Mouse (Mus musculus): Measurements from ENCODE around the gene Csnk2b. TPM values are rescaled to one million over a fixed set of nuclear protein-coding genes. Genes with fewer than 3 reads are reported as not detected.

Csnk2b gene
- polyA plus RNA-seq, 1 experiment from 2014 or later = 245 TPM

GRCm38 (mm10) chr17:35076507-35077176 lies 45.2 kb downstream of the Csnk2b start, which contains the start of gene Ly6g6e:
TSS of gene Ly6g6e (plus strand) at chr17:35076902.
- peak within 1 kb of the TSS; percentile 60 for H3K27ac ChIP-seq (ENCODE audit: low read length)
- ATAC-seq (ENCODE audit: insufficient read depth, low FRiP score) = 0 out of 2 replicates have a peak, but pooled peaks have one; percentile 16
- H3K4me1 ChIP-seq (ENCODE audit: control insufficient read depth, insufficient read depth, low read length) = peaks cover 10% of the 10 kb centered on the region
- no peaks in the 10 kb centered on the region for H3K27me3 ChIP-seq (ENCODE audit: control insufficient read depth, insufficient read depth, low read length)
- WGBS = 30% methylated on average over 10 of the region's 10 CpGs
- no peaks in the 10 kb centered on the region for H3K36me3 ChIP-seq (ENCODE audit: control insufficient read depth, insufficient read depth, low read length)
- peak within 1 kb of the TSS; percentile 69 for H3K9ac ChIP-seq (ENCODE audit: low read length)
- H3K4me2 ChIP-seq (ENCODE audit: low read depth, low read length) = peak within 1 kb of the TSS; percentile 40
- H3K9me3 ChIP-seq (replicated peaks; ENCODE audit: control insufficient read depth, low read length) = no peaks in the 10 kb centered on the region
- peak within 1 kb of the TSS; percentile 39 for H3K4me3 ChIP-seq (replicated peaks; ENCODE audit: low read length)

- no peak overlapping the region for H3K4me3 ChIP-seq (replicated peaks; ENCODE audit: low read length)
- no peak for ATAC-seq (ENCODE audit: insufficient read depth, low FRiP score)
- no peak overlapping the region for H3K4me2 ChIP-seq (ENCODE audit: low read depth, low read length)
- H3K9me3 ChIP-seq (replicated peaks; ENCODE audit: control insufficient read depth, low read length) = no peaks in the 10 kb centered on the region
- 49% methylated on average over 17 of the region's 17 CpGs for WGBS
- H3K36me3 ChIP-seq (ENCODE audit: control insufficient read depth, insufficient read depth, low read length) = no peaks in the 10 kb centered on the region
- H3K27ac ChIP-seq (ENCODE audit: low read length) = no peak overlapping the region
- H3K27me3 ChIP-seq (ENCODE audit: control insufficient read depth, insufficient read depth, low read length) = no peaks in the 10 kb centered on the region
- H3K4me1 ChIP-seq (ENCODE audit: control insufficient read depth, insufficient read depth, low read length) = peaks cover 8% of the 10 kb centered on the region; the same call in 1 of the 2 replicates
- H3K9ac ChIP-seq (ENCODE audit: low read length) = peak overlapping the region; percentile 35; the same call in 1 of the 2 replicates
Observed at GRCm38 (mm10) chr17:35074097-35074496, 47.8 kb downstream of the Csnk2b start.

GRCm38 (mm10) chr17:35071454-35071853 lies 50.4 kb downstream of the Csnk2b start:
- peaks cover 12% of the 10 kb centered on the region for H3K4me1 ChIP-seq (ENCODE audit: control insufficient read depth, insufficient read depth, low read length)
- no peak overlapping the region for H3K27ac ChIP-seq (ENCODE audit: low read length)
- no peak for ATAC-seq (ENCODE audit: insufficient read depth, low FRiP score)
- H3K4me3 ChIP-seq (replicated peaks; ENCODE audit: low read length) = no peak overlapping the region
- no peak overlapping the region for H3K9ac ChIP-seq (ENCODE audit: low read length)
- no peaks in the 10 kb centered on the region for H3K36me3 ChIP-seq (ENCODE audit: control insufficient read depth, insufficient read depth, low read length)
- H3K9me3 ChIP-seq (replicated peaks; ENCODE audit: control insufficient read depth, low read length) = no peaks in the 10 kb centered on the region
- H3K27me3 ChIP-seq (ENCODE audit: control insufficient read depth, insufficient read depth, low read length) = no peaks in the 10 kb centered on the region
- 76% methylated on average over 9 of the region's 9 CpGs for WGBS
- no peak overlapping the region for H3K4me2 ChIP-seq (ENCODE audit: low read depth, low read length)

DNA sequence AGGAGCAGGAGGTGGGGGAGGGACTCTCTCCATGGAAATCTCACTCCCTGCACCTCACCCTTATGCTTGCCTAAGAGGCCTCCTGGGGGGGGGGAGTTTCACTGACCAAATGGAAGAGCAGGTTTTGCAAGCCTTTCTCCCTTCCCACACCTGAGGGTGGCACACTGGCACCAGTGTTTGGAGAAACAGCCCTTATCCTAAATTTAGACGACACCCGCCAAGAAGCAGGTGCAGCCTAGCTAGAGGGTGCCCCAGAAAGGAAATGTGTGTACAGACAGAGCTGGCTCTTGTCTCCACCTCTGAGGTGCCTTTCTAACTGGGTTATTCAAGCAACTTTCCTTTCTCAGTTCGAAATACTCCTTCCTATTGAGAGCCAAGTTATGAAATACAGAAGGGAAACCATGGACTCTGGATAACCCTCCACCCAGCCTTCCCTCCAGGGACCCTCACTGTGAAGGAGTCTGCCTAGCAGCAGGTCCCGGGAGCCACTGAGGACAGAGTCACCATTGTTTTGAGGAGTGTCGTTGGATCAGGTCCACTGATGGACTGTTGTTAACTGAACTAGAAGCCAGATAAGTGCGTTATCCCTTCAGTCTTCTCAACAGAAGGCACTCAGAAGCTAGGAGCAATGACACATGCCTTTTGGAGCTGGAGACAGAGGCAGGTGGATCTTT lies 51.2 kb downstream of the Csnk2b start:
- no peaks in the 10 kb centered on the region for H3K9me3 ChIP-seq (replicated peaks; ENCODE audit: control insufficient read depth, low read length)
- WGBS = 41% methylated on average over 6 of the region's 6 CpGs
- peak overlapping the region; percentile 76 for H3K27ac ChIP-seq (ENCODE audit: low read length)
- H3K4me1 ChIP-seq (ENCODE audit: control insufficient read depth, insufficient read depth, low read length) = peaks cover 10% of the 10 kb centered on the region
- no peak overlapping the region for H3K4me3 ChIP-seq (replicated peaks; ENCODE audit: low read length)
- no peak overlapping the region for H3K4me2 ChIP-seq (ENCODE audit: low read depth, low read length)
- no peaks in the 10 kb centered on the region for H3K27me3 ChIP-seq (ENCODE audit: control insufficient read depth, insufficient read depth, low read length)
- H3K36me3 ChIP-seq (ENCODE audit: control insufficient read depth, insufficient read depth, low read length) = no peaks in the 10 kb centered on the region
- H3K9ac ChIP-seq (ENCODE audit: low read length) = no peak overlapping the region
- peak; percentile 44 for ATAC-seq (ENCODE audit: insufficient read depth, low FRiP score)

- no peak for ATAC-seq (ENCODE audit: insufficient read depth, low FRiP score)
- Histone ChIP-seq H3K9ac (ENCODE audit: low read length) (no peak overlapping the region; the same call in 1 of the 2 replicates), H3K27ac (ENCODE audit: low read length) (peak overlapping the region; percentile 60)
Observed at GRCm38 (mm10) chr17:35068213-35068914, 53.5 kb downstream of the Csnk2b start.

More at GRCm38 (mm10) chr17:35068213-35068914, 53.5 kb downstream of the Csnk2b start:
- Histone ChIP-seq H3K4me3 (replicated peaks; ENCODE audit: low read length) (no peak overlapping the region), H3K9me3 (replicated peaks; ENCODE audit: control insufficient read depth, low read length) (no peaks in the 10 kb centered on the region), H3K36me3 (ENCODE audit: control insufficient read depth, insufficient read depth, low read length) (no peaks in the 10 kb centered on the region), H3K4me2 (ENCODE audit: low read depth, low read length) (no peak overlapping the region), H3K27me3 (ENCODE audit: control insufficient read depth, insufficient read depth, low read length) (no peaks in the 10 kb centered on the region), H3K4me1 (ENCODE audit: control insufficient read depth, insufficient read depth, low read length) (peaks cover 32% of the 10 kb centered on the region)
- WGBS = 67% methylated on average over 17 of the region's 17 CpGs

Other genes starting within 250 kb of the Csnk2b start
- gene Zbtb12, start 242.6 kb downstream of the Csnk2b start, polyA plus RNA-seq (2015; fragmentation: Nextera tagmentation; extraction: Ambion mirVana) = 1.0 and 1.1 TPM in 2 replicates
- 0.49 TPM in 1 of 2 replicates, not detected in the other for gene Gm20547, start 240.0 kb downstream of the Csnk2b start, polyA plus RNA-seq (2015; fragmentation: Nextera tagmentation; extraction: Ambion mirVana)
- gene C2, start 223.8 kb downstream of the Csnk2b start, polyA plus RNA-seq (2015; fragmentation: Nextera tagmentation; extraction: Ambion mirVana) = 4.4 and 5.5 TPM in 2 replicates
- gene Ehmt2, start 223.6 kb downstream of the Csnk2b start, polyA plus RNA-seq (2015; fragmentation: Nextera tagmentation; extraction: Ambion mirVana) = 61.0 and 61.1 TPM in 2 replicates
- gene Slc44a4, start 207.6 kb downstream of the Csnk2b start, polyA plus RNA-seq (2015; fragmentation: Nextera tagmentation; extraction: Ambion mirVana) = 19.3 and 21.1 TPM in 2 replicates
- 36.7 and 40.6 TPM in 2 replicates for gene Neu1, start 190.8 kb downstream of the Csnk2b start, polyA plus RNA-seq (2015; fragmentation: Nextera tagmentation; extraction: Ambion mirVana)
- gene Hspa1b, start 162.8 kb downstream of the Csnk2b start, polyA plus RNA-seq (2015; fragmentation: Nextera tagmentation; extraction: Ambion mirVana) = 0.94 and 1.4 TPM in 2 replicates
- gene Gm20481, start 152.1 kb downstream of the Csnk2b start, polyA plus RNA-seq (2015; fragmentation: Nextera tagmentation; extraction: Ambion mirVana) = 0.27 TPM in 1 of 2 replicates, not detected in the other
- gene Hspa1a, start 149.9 kb downstream of the Csnk2b start, polyA plus RNA-seq (2015; fragmentation: Nextera tagmentation; extraction: Ambion mirVana) = 13.7 and 16.3 TPM in 2 replicates
- 0.96 and 1.4 TPM in 2 replicates for gene Hspa1l, start 149.3 kb downstream of the Csnk2b start, polyA plus RNA-seq (2015; fragmentation: Nextera tagmentation; extraction: Ambion mirVana)
- 145 and 146 TPM in 2 replicates for gene Lsm2, start 140.2 kb downstream of the Csnk2b start, polyA plus RNA-seq (2015; fragmentation: Nextera tagmentation; extraction: Ambion mirVana)
- gene Vars, start 121.1 kb downstream of the Csnk2b start, polyA plus RNA-seq (2015; fragmentation: Nextera tagmentation; extraction: Ambion mirVana) = 81.1 and 82.1 TPM in 2 replicates
- 0.26 and 0.42 TPM in 2 replicates for gene Vwa7, start 105.5 kb downstream of the Csnk2b start, polyA plus RNA-seq (2015; fragmentation: Nextera tagmentation; extraction: Ambion mirVana)
- 14.2 and 14.3 TPM in 2 replicates for gene Sapcd1, start 94.0 kb downstream of the Csnk2b start, polyA plus RNA-seq (2015; fragmentation: Nextera tagmentation; extraction: Ambion mirVana)
- gene Msh5, start 75.3 kb downstream of the Csnk2b start, polyA plus RNA-seq (2015; fragmentation: Nextera tagmentation; extraction: Ambion mirVana) = 3.9 and 4.2 TPM in 2 replicates
- gene Clic1, start 72.1 kb downstream of the Csnk2b start, polyA plus RNA-seq (2015; fragmentation: Nextera tagmentation; extraction: Ambion mirVana) = 396 and 441 TPM in 2 replicates
- 190 and 193 TPM in 2 replicates for gene Ddah2, start 63.0 kb downstream of the Csnk2b start, polyA plus RNA-seq (2015; fragmentation: Nextera tagmentation; extraction: Ambion mirVana)
- gene Ly6g6c, start 56.7 kb downstream of the Csnk2b start, polyA plus RNA-seq (2015; fragmentation: Nextera tagmentation; extraction: Ambion mirVana) = 50.6 and 109 TPM in 2 replicates
- 0.48 and 1.0 TPM in 2 replicates for gene Mpig6b, start 55.9 kb downstream of the Csnk2b start, polyA plus RNA-seq (2015; fragmentation: Nextera tagmentation; extraction: Ambion mirVana)
- 32.3 and 49.2 TPM in 2 replicates for gene Ly6g6e, start 45.2 kb downstream of the Csnk2b start, polyA plus RNA-seq (2015; fragmentation: Nextera tagmentation; extraction: Ambion mirVana)
- 3.2 and 4.1 TPM in 2 replicates for gene Ly6g6d, start 44.0 kb downstream of the Csnk2b start, polyA plus RNA-seq (2015; fragmentation: Nextera tagmentation; extraction: Ambion mirVana)
- 0.46 and 0.54 TPM in 2 replicates for gene Ly6g6f, start 36.4 kb downstream of the Csnk2b start, polyA plus RNA-seq (2015; fragmentation: Nextera tagmentation; extraction: Ambion mirVana)
- 95.8 and 97.9 TPM in 2 replicates for gene Abhd16a, start 32.8 kb downstream of the Csnk2b start, polyA plus RNA-seq (2015; fragmentation: Nextera tagmentation; extraction: Ambion mirVana)
- gene Ly6g5c, start 13.8 kb downstream of the Csnk2b start, polyA plus RNA-seq (2015; fragmentation: Nextera tagmentation; extraction: Ambion mirVana) = not detected in 2 replicates
- gene Ly6g5b, start 6.6 kb downstream of the Csnk2b start, polyA plus RNA-seq (2015; fragmentation: Nextera tagmentation; extraction: Ambion mirVana) = 0.53 and 0.89 TPM in 2 replicates
- 18.1 and 19.4 TPM in 2 replicates for gene Gpank1, start 598 bp downstream of the Csnk2b start, polyA plus RNA-seq (2015; fragmentation: Nextera tagmentation; extraction: Ambion mirVana)
- gene D17H6S53E, start 4.3 kb upstream of the Csnk2b start, polyA plus RNA-seq (2015; fragmentation: Nextera tagmentation; extraction: Ambion mirVana) = 11.7 and 14.2 TPM in 2 replicates
- 24.9 and 34.0 TPM in 2 replicates for gene Apom, start 10.0 kb upstream of the Csnk2b start, polyA plus RNA-seq (2015; fragmentation: Nextera tagmentation; extraction: Ambion mirVana)
- gene Bag6, start 13.1 kb upstream of the Csnk2b start, polyA plus RNA-seq (2015; fragmentation: Nextera tagmentation; extraction: Ambion mirVana) = 41.2 and 48.4 TPM in 2 replicates
- 111 and 125 TPM in 2 replicates for gene Prrc2a, start 42.8 kb upstream of the Csnk2b start, polyA plus RNA-seq (2015; fragmentation: Nextera tagmentation; extraction: Ambion mirVana)
- 19.9 and 20.2 TPM in 2 replicates for gene Aif1, start 54.0 kb upstream of the Csnk2b start, polyA plus RNA-seq (2015; fragmentation: Nextera tagmentation; extraction: Ambion mirVana)
- gene Lst1, start 66.4 kb upstream of the Csnk2b start, polyA plus RNA-seq (2015; fragmentation: Nextera tagmentation; extraction: Ambion mirVana) = 28.1 and 29.9 TPM in 2 replicates
- 2.0 TPM in 2 replicates for gene Ltb, start 72.4 kb upstream of the Csnk2b start, polyA plus RNA-seq (2015; fragmentation: Nextera tagmentation; extraction: Ambion mirVana)
- gene Tnf, start 80.0 kb upstream of the Csnk2b start, polyA plus RNA-seq (2015; fragmentation: Nextera tagmentation; extraction: Ambion mirVana) = 0.32 TPM in 1 of 2 replicates, not detected in the other
- gene Lta, start 83.3 kb upstream of the Csnk2b start, polyA plus RNA-seq (2015; fragmentation: Nextera tagmentation; extraction: Ambion mirVana) = 0.44 and 0.46 TPM in 2 replicates
- 0.27 TPM in 1 of 2 replicates, not detected in the other for gene Gm16181, start 98.8 kb upstream of the Csnk2b start, polyA plus RNA-seq (2015; fragmentation: Nextera tagmentation; extraction: Ambion mirVana)
- 6.0 and 6.8 TPM in 2 replicates for gene Atp6v1g2, start 111.6 kb upstream of the Csnk2b start, polyA plus RNA-seq (2015; fragmentation: Nextera tagmentation; extraction: Ambion mirVana)
- gene Nfkbil1, start 113.7 kb upstream of the Csnk2b start, polyA plus RNA-seq (2015; fragmentation: Nextera tagmentation; extraction: Ambion mirVana) = 6.4 and 8.8 TPM in 2 replicates
- gene Ddx39b, start 119.7 kb upstream of the Csnk2b start, polyA plus RNA-seq (2015; fragmentation: Nextera tagmentation; extraction: Ambion mirVana) = 340 and 353 TPM in 2 replicates
- gene H2-D1, start 140.7 kb upstream of the Csnk2b start, polyA plus RNA-seq (2015; fragmentation: Nextera tagmentation; extraction: Ambion mirVana) = 169 and 219 TPM in 2 replicates
- gene H2-Q1, start 198.4 kb upstream of the Csnk2b start, polyA plus RNA-seq (2015; fragmentation: Nextera tagmentation; extraction: Ambion mirVana) = 0.74 and 0.75 TPM in 2 replicates
- 15.0 and 16.3 TPM in 2 replicates for gene H2-Q2, start 220.2 kb upstream of the Csnk2b start, polyA plus RNA-seq (2015; fragmentation: Nextera tagmentation; extraction: Ambion mirVana)

Data from stomach, embryonic 16.5 days (tissue).